Mouse (Mus musculus): Measurements from ENCODE around the gene Supt16.

DNA sequence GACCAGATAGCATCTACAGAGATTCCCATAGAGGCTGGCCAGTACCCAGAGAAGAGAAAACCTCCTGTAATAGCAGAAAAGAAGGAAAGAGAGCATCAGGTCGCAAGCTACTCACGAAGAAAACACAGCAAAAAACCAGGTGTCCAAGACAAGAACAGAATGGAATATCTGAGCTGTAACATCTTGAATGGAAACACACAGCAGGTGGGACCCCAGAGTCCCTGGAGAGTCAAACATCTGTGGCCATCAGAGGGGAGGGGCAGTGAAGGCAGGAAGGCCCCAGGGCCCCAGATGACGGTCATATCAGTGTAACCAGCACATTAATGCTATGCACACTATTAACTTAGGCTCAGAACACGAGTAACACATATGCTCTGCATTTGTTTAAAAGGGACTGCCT lies 47.3 kb downstream of the Supt16 start:
- TF ChIP-seq CTCF (conservative IDR thresholded peaks at IDR 0.05; ENCODE audit: low read length) (no peak), POU5F1 (IDR thresholded peaks at IDR 0.05; ENCODE audit: borderline replicate concordance, low read length) (no peak), NANOG (IDR thresholded peaks at IDR 0.05; ENCODE audit: borderline replicate concordance, low read length) (no peak)

All from E14TG2a.4 (cell line).